Mouse (Mus musculus): ENCODE data around the gene Cldn7.

GRCm38 (mm10) chr11:69930967-69931537 lies 33.5 kb upstream of the Cldn7 start:
- TF ChIP-seq HCFC1 (IDR thresholded peaks at IDR 0.05; ENCODE audit: borderline replicate concordance, insufficient read depth, low read length) (no peak), CHD2 (IDR thresholded peaks at IDR 0.05; ENCODE audit: low read depth, low read length) (no peak), ZC3H11A (IDR thresholded peaks at IDR 0.05; ENCODE audit: borderline replicate concordance, low read depth, low read length) (no peak)
